Mouse (Mus musculus) kidney, adult 8-10 months (tissue): Measurements from ENCODE around the gene P2ry14.
"Not testable (repeated sequence)": the region's sequence is repeated elsewhere in the genome, so short reads cannot be mapped to it uniquely, and the experiment has no call there.

Experiments
- DNase-seq, 2 experiments: peaks; one replicate each; pipeline ENCODE4 v3.0.0; 2022

P2ry14 gene

DNA sequence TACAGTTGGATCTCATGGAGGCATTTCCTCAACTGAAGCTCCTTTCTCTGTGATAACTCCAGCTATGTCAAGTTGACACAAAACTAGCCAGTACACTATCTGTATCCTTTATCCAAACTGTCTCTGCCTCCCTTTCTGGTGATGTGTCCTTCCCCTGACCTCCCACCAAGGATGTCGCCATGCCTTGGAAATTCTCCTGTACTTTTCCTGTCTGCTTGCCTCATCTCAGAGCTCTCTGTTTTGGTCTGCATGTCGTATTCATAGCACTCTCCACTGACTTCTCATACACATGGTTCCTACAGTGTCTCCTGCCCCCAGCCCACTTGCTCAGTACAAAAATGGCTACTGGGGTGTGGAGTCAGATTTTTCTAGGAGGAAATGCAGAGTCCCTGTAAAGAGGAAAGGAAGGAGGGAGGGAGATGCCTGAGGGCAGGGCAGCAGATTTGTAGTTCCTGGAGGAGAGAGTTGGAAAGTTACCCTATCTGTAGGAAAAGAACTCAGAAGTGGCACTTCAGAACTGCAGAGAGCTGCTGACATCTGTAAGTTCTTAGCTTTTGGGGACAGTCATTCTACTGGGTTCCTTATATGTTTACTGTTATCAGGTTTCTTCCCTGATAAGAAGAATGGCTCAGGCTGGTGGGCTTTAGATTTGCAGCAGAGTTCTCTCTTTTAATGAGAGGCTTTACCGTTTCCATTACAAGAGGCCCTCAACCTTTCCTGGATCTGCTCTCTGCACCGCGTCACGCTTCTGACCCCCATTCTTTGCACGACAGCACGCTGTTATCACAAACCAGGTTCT, 11.7 kb downstream of the P2ry14 start:
- DNase-seq, result no peak

GRCm38 (mm10) chr3:59140941-59141340, 12.5 kb downstream of the P2ry14 start:
- not testable (repeated sequence) for DNase-seq

- no peak for DNase-seq
Measured at GRCm38 (mm10) chr3:59140115-59140514, 13.3 kb downstream of the P2ry14 start.

DNA sequence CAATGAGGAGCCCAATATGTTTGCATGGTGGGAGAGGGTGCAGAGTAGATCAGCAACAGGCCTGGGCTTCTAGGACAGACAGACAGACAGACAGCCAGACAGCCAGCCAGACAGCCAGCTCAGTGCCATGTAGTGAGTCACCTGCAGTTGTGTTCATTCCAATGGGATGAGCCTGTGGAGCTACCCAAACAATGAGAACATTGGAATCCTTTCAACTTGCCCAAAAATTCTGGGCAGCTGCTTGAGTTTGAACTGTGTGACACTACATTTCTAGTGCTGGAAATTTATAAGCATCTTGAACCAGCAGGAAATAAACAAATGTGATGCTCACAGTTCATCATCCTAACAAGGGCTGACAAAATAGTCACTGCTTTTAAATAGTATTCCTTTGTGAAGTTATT, 13.8 kb downstream of the P2ry14 start:
- DNase-seq, result no peak

DNA sequence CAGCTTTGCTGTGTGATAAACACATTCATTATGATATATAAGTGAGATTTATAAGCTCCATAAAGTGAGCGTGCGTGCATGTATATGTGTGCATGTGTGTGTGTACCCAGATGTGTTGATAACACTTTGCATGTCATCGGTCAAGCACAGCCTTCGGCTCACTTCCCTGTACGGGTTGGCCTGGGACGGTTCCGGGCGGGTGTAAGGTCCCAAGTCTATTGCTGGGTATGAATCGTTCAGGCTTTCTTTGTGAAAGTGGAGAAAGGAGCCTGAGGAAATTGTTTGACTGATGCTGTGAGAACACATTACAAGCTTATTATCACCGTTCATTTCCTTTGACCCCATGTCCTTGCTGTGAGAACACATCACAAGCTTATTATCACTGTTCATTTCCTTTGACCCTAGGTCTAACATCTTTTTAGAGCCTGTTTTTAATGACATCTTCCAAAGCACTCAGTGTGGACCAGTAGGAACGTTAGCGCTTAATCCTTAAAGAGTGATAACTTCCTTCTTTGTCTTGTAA, 14.4 kb downstream of the P2ry14 start:
- no peak for DNase-seq

DNA sequence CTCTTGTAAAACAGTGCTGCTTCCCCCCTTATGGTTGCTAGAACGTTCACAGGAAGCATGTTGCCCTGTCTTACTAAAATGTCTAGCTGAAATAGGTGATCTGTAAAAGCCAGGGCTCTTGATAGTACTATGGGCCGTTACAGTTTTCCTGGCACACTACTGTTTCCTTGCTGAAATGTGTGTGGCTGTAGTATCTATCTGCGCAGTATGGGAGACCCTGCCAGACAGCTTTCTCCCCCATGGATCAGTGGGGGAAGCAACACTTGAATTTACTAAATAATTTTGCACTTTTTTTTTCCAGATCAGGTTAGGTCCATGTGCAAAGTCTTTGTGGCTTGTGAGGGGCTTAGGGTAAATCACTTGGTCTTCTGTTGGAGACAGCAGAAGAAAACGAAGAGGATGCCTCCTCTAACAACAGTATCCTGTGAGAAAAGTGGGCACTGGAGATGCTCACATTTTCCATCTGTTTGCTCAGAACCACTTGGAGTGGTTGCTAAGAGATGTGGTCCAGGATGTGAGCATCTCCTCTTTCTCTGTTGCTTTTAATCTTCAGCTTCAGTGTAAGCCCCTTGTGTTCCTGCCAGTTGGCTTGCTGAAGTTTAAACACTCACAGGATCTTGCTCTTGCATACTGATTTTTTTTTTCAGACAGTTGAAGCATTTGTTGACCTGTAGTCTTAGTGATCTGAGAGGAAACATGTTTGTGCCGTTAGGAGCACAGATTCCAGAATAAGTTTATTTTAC, 17.3 kb downstream of the P2ry14 start:
- DNase-seq, result no peak

DNA sequence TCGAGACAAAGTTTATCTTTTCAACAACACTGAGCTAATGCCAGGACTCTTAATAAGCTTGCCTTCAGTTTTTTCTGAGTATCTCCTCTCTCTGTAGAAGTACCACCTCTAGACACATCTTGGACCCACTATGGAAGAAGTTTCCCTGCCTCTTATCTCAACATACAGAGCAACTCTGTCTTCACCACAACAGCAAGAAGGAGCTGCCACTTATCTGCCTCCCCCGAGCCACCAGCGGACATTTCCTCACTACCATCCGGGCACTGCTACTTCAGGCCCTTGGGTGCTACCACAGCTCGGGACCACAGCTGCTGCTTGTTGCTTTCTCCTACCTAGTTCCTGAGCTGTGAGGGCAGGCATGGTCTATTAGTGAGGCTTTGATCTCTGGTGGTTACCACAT, 20.2 kb downstream of the P2ry14 start:
- DNase-seq, result no peak

DNA sequence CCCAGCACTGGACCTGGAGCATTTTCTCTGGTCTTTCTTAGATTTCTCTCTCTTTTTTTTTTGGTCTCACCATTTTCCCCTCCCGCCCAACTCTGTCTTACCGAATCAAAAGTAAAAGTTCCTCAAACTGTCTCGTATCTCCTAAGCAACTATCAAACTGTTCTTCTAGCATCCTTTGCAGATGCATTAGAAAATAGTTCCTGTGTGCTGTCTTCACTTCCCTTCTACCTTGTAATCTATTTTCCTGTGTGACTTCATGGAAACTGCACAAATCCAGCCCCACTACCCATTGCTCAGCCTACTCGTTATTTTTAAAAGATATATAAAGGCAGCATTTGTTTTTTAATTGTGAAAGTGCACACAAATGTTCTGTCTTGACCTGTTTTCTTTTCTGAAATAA, 21.5 kb downstream of the P2ry14 start:
- DNase-seq, result no peak

- no peak for DNase-seq
Measured at GRCm38 (mm10) chr3:59131081-59131480, 22.3 kb downstream of the P2ry14 start.

- DNase-seq, result no peak
Measured at GRCm38 (mm10) chr3:59130431-59130830, 23.0 kb downstream of the P2ry14 start.

GRCm38 (mm10) chr3:59129547-59129946, 23.9 kb downstream of the P2ry14 start:
- no peak for DNase-seq

DNA sequence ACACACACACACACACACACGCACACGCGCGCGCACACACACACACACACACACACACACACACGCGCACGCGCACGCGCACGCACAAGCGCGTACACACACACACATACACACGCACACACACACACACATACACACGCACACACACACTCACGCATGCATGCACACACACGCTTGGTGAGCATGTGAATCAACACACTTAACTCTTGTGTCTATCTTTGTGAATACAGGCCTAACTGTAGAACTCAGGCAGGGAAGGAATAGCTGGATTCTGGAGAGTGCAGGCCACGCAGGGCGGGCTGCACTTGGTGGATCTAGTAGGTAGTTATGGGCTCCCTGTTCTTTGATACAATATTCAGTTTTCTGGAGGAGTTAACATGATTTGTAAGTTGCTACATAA, 24.7 kb downstream of the P2ry14 start:
- no peak for DNase-seq

DNA sequence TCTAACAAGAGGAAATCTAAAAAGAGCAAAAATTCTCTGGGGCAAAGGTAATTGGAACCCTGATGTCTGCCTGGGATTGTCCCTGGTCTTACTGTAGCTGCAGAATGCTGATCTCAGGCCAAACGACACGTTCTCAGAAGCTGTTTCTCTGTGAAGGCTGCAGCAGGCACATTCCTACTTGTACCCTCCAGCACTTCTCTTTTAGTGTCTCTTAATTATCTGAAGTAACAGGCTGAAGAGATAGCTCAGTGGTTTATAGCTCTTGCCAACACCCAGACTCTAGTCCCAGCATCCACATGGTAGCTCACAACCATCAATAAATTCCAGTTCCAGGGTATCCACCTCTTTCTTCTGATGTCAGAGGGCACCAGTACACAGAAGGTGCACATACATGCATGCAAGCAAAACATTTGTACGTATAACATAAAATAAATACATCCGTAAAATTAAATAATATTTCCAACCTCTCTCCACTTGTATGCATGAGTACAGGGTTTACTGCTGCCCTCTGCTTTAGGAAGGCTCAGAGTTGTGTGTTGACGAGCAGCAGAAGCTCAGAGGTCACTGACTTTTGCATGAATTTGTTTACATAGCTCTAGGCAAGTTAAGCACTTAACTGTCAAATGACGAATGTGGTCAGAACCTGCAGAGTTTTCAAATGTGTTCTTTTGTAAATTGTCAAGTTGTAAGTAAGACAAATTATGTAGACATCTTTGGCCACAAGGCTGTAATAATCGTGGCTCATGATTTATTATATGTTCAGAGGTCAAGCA, 27.4 kb downstream of the P2ry14 start:
- DNase-seq, result no peak

- DNase-seq, result no peak
Measured at GRCm38 (mm10) chr3:59125022-59125421, 28.4 kb downstream of the P2ry14 start.

DNA sequence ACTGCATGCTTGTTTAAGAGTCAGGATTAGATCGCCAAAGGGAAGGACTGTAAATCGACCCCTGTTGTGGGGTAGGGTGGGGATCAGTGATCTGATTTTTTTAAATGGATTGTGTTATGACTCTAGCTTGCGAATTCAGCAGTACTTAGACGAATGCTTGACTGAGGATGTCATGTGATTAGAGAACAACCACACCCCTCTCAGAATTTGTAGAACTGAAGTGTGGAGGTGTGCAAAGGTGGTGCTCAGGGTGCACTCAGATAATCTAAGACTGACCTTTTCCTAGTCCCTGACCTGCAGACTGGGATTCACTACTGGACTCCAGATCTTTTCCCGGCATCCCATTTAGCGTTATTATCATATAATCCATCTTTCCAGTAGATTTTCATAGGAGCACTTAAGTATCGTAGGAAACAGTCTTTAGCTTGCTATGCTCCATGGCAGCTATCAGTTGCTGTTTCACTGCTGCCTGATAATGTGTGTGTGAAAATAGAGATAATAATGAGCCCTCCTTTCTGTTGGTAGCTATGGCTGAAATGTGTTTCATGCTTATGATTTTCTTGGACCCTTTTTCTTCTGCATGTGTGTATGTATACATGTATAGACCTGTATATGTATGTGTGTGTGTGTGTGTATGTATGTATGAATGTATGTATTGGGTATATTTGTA, 31.5 kb downstream of the P2ry14 start:
- no peak for DNase-seq

DNA sequence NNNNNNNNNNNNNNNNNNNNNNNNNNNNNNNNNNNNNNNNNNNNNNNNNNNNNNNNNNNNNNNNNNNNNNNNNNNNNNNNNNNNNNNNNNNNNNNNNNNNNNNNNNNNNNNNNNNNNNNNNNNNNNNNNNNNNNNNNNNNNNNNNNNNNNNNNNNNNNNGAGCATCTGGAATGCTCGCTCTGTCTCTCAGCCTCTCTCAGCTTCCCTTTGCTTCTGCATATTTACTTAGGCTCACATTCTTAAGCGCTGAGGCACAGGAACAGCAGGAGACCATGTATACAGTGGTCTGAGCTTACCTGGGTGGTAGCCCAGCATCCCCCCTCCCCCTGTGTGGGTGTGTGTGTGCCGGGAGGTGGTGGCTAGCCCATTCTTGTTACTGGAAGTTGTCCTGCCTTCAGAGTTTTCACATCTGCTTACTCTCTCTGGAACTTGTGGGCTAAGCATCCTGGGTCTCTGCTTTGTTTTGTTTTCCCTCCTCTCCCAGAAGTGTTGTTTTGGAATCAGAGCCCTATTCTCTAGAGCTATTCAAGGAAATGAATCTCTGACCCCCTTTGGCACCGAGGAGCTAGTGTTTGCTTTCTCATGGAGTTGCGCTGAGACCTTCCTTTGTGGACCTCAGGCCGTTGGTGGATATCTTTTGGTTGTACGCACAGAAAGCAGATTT, 32.2 kb downstream of the P2ry14 start:
- no peak for DNase-seq

DNA sequence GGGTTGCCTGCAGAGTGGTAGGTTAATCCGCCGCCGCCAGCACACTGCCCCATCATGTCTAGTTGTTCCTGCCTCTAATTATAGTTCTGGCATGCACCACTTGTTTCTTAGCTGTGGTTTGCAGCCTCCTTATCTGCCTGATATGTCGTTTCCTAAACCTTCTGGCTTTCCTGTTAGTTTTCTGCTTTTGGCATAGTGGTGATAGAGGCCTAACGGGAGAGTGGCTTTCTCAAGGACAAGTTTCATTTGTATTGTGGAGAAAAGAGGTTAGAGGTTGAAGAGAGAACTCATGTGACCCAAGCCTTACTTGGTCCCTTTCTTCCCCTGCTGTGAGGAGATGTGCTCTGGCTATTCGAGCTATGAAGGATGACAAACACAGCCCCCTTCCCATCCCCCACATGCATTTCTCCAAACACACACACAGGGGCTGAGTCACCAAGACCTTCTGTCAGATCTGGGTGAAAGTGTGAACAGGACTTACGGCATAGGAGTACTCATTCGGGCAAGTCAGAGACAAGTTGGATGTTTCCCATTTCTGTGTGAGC, 39.4 kb downstream of the P2ry14 start:
- no peak for DNase-seq

- not testable (repeated sequence) for DNase-seq
Measured at GRCm38 (mm10) chr3:59113291-59113690, 40.1 kb downstream of the P2ry14 start.

DNA sequence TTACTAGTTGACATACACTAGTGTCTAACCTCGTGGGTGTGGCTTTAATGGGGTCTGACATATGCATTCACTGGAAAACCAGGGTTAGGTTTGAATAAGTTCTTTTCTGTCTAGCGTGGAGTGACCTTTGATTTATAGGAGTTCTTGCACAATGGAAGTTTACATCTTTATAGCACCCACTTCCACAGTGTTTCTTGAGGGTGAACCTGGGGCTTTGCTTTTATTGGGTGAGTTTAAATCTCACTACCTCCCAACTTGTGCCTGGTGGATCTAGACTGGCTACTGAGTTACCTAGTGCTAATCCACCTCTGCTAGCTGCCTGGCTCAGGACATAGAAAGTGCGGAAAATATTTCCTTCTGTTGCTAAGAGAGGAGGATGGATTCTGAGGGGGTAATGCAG, 41.5 kb downstream of the P2ry14 start:
- DNase-seq, result no peak

- not testable (repeated sequence) for DNase-seq
Measured at GRCm38 (mm10) chr3:59109834-59110233, 43.6 kb downstream of the P2ry14 start.

DNA sequence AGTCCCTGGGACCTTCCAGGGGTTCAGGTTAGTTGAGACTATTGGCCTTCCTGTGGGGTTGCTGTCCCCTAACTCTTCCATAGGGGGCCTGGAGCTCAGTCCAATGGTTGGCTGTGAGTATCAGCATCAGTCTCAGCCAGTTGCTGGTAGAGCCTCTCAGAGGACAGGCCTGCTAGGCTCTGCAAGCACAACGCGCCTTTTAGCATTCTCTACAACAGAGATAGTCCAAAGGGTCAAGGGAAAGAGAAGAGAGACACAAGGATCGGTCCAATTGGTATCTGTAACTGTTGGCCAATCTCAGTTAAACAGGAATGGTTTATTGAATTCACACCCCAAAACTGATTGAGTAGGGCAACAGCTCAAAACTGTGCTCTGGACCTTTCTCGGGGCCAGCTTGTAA, 46.0 kb downstream of the P2ry14 start:
- DNase-seq, result no peak

DNA sequence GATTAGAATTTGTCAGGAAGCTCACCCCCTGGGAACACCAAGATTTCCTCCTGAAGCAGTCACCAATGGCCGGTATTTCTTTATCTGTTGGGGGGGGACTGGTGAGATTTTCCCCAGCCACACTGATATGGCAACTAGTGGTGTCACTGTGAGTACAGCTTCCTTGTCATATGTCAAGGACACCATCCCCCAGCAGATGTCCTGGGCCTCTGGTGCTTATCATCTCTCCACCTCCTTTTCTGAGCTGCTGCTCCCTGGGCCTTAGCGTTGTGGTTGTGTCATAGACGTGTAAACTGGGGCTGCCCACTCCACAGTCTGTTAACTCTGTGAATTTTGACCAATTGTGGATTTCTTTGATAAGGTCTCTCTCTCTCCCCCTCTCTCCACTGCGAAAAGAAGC, 49.0 kb downstream of the P2ry14 start:
- DNase-seq, result no peak
